Comparison of ENCODE assay signal across 14 mouse cellular contexts in genomic region chr14:34793406-34794037, GRCm38 (mm10). TPM values are rescaled to one million over a fixed set of nuclear protein-coding genes. Genes with fewer than 3 reads are reported as not detected.
"Had no signal": no experiment of that assay in that cellular context is flagged by ENCODE, and none has a peak within 500 bp of the region (broad histone marks: within the 10 kb centered on the region; RNA-seq: fewer than 3 reads in every experiment).

No protein-coding gene starts in this region.

- DNase-seq: kidney, adult 9 months; kidney, postnatal 14 days; kidney, postnatal 4 days; left cerebral cortex, postnatal 4 days; lung, adult 18-20 months; lung, postnatal 10 days; lung, postnatal 4 days; midbrain, embryonic 14.5 days; retina, postnatal 1 day; right cerebral cortex, postnatal 25 days; spleen, adult 18-20 months; thymus, postnatal 25 days had no signal

RNA-seq across cellular contexts. Expression of gene Grid1, which starts 26.4 kb away (rescaled TPM):
- total RNA-seq: megakaryocyte progenitor cell, adult 5-6 weeks; megakaryocyte-erythroid progenitor cell, adult 5-6 weeks had no signal
